Mouse (Mus musculus) neural tube, embryonic 10.5 days (tissue): ENCODE data around the gene Sh3kbp1.

Experiments used
- DNase-seq: peaks from one replicate; pipeline ENCODE4 v3.0.0-alpha.2; 2017; ENCODE audit warnings: low spot score; ENCODE audit errors: extremely low spot score

Gene Sh3kbp1

DNA sequence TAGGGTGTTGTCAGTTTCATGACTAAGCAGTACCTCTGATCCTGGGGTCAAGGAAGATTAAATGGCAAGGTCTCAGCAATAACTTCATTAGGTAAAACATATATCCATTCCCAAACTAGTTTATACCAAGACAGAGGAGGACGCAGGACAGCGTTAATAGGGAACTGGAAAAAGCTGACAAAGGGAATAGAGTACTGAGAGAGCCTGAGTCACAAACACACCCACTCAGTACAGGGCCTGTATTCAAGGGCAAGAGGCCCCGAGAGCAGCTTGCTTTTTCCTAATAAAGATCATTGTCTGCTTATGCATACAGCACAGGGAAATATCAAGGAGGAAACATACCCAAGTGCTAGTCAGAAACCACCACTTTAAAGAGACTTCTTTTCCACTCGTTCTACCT lies 284.5 kb downstream of the Sh3kbp1 start:
- no peak for DNase-seq

GRCm38 (mm10) chrX:159912061-159912460 lies 285.0 kb downstream of the Sh3kbp1 start:
- DNase-seq: no peak

GRCm38 (mm10) chrX:159913489-159913888 lies 286.4 kb downstream of the Sh3kbp1 start:
- DNase-seq: no peak

DNA sequence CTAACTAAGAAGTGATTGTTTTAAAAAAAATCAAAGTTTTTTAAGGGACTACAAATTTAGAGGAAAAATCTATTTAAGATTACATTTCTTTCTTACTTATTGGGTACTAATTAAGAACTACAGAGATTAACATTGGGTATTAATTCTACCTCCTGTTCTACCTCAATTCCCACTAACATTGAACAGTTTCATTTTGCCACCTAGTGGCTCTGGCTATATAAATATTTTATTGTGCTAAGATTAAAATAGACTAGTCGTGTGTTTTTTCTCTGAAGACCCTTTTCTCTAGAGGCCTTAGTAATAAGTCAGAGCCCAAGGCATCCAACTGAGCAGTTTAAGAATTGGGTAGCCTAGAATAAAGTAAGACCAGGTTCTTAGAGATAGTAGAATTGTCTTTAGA lies 288.1 kb downstream of the Sh3kbp1 start:
- DNase-seq: no peak

DNA sequence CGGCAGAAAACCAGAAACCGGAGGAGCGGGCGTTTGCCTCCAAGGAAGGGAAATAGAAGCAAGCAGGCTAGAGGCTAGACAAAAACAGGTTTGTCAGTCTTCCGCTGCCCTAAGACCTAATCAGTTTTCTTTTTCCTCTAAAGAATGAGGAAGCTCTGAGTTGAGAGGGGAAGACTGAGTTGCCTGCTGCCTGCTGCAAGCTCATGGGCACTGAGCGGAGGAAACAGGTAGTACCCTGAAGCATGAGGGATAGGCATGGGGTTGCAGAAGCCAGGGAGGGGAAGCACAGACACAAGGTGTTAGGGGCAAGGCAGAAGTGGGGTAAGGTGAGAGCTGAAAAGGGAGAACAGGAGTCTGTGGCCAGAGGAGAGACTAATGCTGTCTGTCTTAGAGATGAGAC lies 297.7 kb downstream of the Sh3kbp1 start:
- no peak for DNase-seq

DNA sequence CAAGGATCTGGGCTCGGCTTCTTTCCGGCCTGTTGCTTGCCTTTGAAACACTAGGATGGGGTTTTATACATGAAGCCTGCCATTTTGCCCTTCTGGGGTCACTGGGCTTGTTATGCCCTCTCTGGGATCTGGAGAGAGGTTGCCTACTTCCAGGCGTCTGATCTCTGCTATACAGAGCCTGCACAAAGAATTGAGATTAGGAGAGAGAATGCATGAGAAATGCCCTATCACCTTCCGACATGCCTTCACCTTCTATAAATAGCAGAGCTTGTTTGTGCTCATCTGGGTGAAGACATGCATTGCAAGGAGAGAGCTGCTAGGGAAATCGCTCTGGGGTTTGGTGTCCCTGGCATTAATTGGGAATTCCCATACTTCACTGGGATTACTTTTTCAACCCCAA lies 301.1 kb downstream of the Sh3kbp1 start:
- no peak for DNase-seq

DNA sequence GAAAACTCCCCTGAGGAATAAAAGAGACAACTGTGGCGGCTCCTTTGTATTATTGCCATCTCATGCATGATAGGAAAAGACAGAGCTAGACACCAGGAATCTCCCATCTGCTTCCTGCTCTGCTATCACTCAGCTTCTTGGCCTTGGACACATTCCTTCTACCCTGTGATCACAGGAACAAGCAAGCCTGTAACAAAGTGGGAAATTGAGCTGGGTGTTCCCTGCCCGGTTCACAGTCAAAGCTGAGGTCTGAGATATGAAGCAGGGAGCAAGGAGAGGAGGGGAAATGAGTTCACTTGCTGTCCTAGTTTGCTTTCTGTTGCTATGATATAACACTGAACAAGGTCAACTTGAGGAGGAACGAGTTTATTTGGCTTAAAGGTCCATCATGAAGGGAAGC lies 301.8 kb downstream of the Sh3kbp1 start:
- no peak for DNase-seq

DNA sequence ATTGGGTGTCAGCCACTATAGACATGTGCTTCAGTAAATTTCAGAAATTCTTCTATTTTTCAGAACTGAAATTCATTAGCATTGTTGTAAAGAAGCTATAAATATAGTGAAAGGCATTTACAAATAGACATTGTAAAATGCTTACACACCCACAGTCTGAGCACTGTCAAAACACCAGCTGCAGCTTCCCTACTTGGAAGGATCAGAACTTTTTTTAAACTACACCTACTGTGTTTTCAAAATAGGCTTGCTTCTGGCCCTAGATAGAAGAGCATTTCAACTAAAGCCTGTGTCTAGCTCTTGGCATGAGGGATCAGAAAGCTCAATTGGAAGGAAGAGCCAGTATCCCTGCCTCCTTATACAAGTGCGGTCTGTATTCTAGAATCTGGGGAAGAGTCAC lies 305.0 kb downstream of the Sh3kbp1 start:
- DNase-seq: no peak

GRCm38 (mm10) chrX:159942569-159942968 lies 315.5 kb downstream of the Sh3kbp1 start:
- DNase-seq: no peak

GRCm38 (mm10) chrX:159943586-159943985 lies 316.5 kb downstream of the Sh3kbp1 start:
- DNase-seq: no peak

- no peak for DNase-seq
These were observed 326.7 kb downstream of the Sh3kbp1 start for GRCm38 (mm10) chrX:159953546-159954429.

DNA sequence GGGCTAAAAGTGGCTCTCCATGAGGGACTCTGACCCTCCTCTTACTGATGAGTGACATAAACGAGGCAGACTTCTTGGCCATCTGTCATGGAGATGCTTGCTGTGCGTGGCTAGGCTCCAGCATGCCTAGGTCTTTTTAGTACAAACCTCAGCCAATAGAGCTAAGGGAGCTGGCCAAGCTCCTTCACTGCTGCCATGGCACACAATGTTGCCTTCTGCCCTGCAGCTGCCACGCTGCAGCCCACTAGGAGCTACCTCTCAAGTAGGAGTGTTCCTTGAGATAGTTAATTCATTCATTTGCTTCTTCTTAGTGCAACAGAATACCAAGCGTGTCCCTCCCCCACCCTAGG lies 327.3 kb downstream of the Sh3kbp1 start:
- DNase-seq: no peak

DNA sequence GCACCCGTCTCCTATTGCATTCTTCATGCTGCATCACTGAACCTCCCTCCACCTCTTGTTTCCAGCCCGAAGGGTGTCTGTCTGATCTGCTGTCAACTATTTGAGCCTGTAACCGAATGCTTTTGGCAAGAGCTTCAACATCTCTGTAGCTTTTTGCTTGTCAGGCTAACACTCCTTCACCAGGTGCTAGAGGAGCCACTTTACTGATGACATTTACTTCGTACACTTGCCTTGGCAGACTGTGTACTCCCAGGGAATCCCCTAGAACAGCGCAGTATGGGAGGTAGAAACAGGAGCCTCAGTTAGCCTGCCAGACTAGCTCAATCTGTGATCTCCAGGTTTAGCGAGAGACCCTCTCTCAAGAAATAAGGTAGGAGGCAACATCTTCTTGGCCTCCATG lies 328.4 kb downstream of the Sh3kbp1 start:
- DNase-seq: no peak

DNA sequence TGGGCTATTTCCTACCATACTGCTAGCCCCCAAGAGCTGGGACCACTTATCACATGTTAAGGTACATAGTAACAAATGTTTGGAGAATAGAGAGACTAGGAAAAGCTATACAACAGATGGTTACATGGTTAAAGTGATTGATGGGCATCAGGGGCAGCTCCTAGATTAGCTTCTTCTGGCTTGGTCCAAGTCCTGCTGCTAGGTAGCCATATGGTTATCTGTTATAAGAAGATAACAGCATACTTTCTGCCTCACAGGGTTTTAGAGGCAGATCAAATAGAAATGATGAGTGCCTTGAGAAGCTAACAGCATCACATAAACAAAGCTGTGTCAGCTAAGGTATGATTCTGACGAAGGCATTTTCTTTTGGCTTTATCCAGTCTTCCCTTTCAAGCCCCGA lies 334.3 kb downstream of the Sh3kbp1 start:
- no peak for DNase-seq

DNA sequence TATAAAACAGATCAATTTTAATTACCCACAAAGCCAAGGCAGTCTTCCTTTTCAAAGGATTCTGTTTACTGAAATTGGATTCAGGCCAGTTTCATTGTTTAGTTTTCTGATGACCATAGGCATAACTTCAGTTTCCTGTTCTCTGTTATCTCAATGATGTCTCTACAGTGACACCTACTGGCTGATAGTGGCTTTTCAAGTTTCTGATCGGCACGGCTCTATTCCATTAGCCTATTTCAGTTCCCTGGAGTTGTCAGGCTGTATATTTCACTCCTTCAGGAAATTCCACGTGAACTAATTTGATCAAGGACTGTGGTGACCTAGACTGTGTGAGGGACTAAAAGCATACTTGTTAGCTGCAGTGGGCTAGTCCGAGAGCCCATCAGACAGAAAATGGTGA lies 336.2 kb downstream of the Sh3kbp1 start:
- DNase-seq: peak; percentile 27

DNA sequence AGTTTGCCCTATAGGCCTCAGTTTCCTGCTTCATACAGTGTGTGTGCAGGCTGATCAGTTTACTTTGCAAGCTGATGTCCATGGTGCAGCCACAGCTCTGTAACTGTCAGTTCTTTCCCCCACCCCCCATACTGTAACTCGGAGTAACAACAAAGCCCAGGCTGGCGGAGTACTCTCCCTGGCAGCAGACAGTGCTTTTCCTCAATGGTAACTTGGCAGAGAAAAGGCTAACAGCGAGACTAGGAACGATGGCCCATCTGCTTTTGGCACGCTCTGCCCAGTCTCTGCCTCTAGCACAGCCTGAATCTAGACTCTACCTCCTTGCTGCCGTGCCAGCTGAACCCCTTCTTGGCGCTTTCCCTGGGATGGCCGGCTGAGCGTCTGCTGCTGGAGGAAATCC lies 336.9 kb downstream of the Sh3kbp1 start:
- no peak for DNase-seq

DNA sequence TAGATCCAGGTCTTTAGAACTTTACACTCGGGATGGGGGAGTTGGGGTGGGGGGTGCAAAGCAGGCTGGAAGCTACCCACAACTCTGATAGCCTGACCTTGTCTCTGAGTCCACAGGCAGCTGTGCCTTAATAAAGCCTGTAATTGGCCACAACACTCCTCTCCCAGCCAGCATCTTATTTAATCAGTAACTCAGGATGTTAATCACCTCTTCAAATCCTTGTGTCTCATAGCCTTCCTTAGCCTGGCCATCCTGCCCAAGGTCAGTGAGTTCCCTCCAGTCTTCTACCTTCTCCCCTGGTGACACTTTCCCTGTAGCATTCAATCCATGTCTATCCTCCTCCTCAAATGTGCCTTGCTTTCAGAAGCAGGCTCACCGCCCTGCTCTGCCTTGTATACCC lies 342.0 kb downstream of the Sh3kbp1 start:
- DNase-seq: no peak

DNA sequence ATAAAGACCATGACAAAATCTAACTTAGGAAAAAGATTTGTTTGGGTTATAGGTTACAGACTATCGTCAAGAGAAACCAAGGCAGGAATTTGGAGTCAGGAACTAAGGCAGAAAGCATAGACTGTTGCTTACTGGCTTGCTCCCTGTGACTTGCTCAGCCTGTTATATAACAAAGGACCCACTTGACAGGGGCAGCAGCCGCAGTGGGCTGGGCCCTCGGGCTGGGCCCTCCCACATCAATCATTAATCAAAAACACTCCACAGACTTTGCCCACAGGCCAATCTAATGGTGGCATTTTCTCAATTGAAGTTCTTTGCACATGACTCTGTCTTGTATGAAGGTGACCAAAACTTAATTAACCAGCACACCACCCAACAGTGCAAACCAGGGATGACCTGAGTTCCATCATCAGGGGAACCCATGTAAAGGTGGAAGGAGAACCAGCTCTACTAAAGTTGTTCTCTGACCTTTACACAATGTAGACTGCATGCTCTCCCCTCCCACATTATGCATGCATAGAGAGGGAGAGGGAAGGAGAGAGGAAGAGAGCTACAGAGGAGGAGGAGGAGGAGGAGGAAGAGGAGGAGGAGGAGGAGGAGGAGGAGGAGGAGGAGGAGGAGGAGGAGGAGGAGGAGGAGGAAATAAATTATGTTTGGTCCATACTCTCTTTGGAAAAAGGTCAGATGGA lies 344.2 kb downstream of the Sh3kbp1 start:
- DNase-seq: no peak

DNA sequence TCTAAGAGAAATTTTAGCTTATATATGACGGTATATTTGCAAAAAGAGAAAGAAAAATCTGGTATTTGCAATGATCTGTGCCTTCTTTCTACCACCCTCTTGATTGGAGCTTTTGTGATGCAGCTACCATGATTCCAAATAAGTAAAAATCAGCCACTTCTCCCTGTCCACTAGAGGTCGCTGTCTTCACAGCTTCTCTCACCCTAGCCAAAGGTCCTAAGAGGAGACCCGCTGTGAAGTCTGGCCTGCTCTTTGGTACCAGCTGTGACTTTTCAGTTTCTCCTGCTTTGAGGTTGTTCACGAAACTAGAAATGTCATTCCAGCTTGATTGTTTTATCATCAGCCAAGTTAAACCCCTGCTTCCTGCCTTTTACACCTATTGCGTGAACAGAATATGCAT lies 346.7 kb downstream of the Sh3kbp1 start:
- DNase-seq: peak; percentile 23

- DNase-seq: no peak
These were observed 349.2 kb downstream of the Sh3kbp1 start for GRCm38 (mm10) chrX:159976243-159976642.

GRCm38 (mm10) chrX:159988002-159988960 lies 361.2 kb downstream of the Sh3kbp1 start, which contains the start of gene Map3k15:
Gene Map3k15, plus strand, starts transcription at chrX:159988433.
- peak; percentile 44 for DNase-seq

DNA sequence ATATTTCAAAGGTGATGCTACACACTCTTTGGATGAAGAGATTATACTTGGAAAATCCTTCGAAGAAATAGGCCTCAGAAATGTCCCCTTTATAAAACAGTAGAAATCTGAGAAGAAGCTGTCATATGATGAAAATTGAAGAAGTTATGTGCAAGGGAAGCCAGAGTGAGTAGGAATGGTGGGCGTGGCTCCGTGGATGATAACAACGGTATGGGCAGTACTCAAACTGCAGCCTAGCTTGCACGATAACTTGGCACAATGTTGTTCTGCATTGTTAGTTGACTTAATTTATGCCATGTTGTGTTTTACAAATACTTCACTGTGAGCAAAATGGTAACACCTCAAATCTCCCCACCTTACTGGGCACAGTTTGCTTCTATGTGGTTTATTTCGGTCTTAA lies 368.7 kb downstream of the Sh3kbp1 start:
- DNase-seq: no peak
